Mouse (Mus musculus) gastrocnemius, postnatal 25 days (tissue): ENCODE measurements at regions not wholly inside any gene's neighbourhood (a gene's known extent, or its start where the extent isn't known, plus 50 kb on each side); places are given as distances from the start of the nearest gene placed in this dataset.
"Not testable (repeated sequence)": the region's sequence is repeated elsewhere in the genome, so short reads cannot be mapped to it uniquely, and the experiment has no call there.

Source experiments
- DNase-seq: peaks from one replicate; pipeline ENCODE4 v3.0.0; 2022

DNA sequence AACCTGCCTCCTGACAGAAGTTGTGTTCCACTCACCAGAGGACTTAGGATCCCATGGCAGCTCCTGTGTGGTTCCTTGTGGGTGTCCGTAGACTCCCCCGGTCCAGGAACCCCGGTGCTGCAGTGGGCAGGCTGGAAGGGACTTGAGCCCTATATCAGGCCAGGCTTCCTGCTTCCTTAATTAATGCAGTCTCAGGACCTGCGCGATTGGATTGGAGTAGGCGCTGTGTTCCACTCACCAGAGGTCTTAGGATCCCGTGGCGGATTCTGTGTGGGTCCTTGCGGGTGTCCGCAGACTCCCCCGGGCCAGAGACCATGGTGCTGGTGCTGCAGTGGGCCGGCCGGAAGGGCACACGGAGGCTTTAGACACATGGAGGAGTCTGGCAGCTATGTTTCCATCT lies 288.7 kb downstream of the Fut8 start:
- not testable (repeated sequence) for DNase-seq

DNA sequence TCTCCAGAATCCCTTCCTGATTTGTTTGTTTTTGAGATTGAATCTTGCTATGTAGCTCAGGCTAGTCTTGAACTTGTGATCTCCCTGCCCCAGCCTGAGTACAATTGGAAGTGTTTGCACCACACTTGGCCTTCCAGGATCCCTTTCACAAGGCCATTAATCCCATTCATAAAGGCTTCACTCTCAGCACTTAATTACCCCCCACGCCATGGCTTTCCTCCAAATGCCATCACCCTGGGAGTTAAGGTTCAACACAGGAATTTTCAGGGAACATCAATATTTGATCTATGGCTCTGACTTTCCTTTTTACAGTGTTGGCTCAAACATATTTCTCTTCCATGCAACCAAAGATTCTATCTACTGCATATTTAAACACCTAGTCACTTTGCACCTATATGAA lies 289.6 kb downstream of the Fut8 start:
- DNase-seq = no peak

DNA sequence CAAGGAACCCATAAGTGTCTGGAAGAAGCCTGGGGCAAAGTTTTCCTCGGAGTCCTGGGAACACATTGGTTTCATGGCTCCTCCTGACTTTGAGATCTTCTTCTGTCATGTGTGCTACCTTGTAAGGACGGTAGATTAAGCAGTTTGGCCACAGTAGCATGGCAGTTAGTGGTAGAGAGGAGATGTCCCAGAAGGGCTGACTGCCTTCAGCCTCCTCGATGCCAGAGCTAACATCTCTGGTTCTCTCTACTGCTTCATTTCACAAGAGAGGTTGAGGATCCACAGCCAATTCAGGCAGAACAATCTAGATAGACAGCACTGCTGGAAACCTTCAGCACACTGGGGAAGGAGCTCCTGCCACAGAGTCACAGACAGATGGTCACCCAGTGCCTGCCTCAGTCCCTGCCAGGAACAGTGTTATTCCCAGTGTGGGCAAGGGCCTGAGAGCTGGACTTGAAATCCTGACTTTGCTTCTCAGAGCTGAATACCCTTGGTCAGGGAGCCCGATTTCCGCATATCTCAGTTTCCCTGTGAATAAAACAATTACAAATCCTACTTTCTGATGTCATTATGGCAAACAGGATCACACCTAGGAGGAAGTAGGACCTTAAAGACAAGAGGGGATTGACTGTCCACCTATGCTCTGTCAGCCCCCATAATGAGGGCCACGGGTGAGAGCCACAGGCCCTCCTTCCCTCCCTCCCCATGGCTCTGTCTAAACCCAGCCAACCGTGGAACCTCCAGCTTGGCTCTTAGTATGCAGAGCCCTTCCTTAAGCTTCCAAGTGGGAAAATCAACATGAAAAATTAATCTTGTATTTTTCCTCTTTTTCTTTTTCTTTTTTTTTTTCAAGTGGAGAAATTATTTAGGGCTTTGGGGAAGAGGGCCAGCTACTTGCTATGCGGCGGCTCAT lies 290.3 kb downstream of the Fut8 start:
- no peak for DNase-seq

DNA sequence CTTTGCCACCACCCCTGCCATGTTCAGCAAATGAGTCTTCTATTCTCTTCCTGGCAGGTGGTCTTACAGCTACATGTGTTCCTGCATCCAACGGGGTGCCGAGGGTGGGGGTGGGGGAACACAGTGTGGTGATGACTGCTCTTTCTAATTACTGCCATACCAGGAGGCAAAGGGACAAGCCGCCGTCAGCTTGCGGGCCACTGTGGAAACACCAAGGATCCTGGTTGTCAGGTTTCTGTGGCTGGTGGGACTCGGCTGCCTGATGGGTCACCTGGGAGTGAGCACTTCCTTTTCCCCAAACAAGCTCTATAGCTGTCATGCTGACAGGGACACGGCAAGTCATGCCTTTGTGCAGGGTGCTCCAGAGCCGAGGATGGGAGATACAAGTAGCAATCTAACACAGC lies 290.9 kb downstream of the Fut8 start:
- DNase-seq = no peak

DNA sequence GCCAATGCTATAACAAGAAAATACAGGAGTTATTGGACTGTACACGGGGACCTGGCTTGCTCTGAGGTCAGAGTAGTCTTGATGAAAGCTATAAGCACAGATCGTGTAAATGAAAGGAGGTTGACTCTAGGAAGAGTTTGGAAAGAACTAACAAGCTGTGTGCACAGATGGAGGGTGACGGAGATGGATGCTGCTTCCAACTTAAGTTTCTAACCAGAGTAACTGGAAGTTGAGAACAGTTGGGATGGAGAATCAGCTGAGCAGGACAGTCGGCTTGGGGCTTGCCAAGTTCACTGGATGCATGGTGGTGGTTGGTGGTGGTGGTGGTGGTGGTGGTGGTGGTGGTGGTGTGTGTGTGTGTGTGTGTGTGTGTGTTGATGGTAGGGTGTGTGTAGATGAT lies 291.5 kb downstream of the Fut8 start:
- no peak for DNase-seq

DNA sequence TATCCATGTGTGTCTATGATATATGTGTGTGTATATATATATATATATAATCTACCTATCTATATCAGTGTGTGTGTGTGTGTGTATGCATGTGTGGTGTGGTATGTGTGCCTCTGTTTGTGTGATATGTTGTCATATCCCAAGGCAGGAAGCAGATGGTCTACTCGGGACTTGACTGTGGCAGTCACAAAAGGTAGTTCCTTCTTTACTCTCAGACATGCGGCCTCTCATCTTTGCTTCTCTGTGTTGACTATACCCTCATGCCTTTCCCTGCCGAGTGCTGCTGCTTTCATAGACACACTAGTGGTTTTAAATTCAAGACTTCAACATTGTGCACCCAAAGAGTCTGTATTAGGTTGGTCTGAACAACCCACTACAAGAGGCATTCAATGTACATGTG lies 292.0 kb downstream of the Fut8 start:
- no peak for DNase-seq

DNA sequence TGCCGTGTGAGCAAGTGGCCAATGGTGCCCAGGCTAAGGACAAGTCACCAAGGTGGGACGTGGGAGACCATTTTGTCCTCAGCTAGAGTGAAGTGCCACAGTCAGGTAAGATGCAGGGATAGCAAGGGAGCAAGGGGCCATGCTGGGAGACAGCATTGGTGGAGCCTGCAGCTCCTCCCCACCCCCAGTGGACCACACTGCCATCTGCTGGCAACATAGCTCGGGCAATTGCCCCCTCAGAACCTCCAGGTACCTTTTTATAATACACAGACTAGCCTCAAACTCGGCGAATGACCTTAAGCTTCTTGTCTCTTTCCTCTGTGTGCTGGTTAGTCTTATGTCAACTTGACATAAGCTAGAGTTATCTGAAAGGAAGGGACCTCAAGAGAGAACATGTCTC lies 293.4 kb downstream of the Fut8 start:
- DNase-seq = peak; percentile 23

DNA sequence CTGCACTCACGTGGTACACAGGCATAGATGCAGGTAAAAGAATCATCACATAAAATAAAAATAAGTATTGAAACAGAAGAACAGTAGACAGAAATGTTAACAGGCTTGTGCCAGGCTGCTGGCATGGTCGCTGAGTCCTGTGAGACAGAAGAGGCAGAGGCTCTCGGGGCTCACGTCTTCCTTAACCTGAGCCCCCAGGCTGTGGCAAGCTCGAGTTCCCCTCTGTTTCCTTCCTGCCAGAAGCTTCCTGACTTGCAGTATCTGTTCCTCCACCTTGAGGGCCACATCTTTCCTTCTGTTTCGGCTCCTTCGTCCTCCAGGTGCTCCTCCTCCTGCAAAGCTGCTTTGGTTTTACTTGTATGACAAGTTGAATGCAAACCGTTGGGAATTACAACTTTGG lies 294.6 kb downstream of the Fut8 start:
- DNase-seq = no peak

DNA sequence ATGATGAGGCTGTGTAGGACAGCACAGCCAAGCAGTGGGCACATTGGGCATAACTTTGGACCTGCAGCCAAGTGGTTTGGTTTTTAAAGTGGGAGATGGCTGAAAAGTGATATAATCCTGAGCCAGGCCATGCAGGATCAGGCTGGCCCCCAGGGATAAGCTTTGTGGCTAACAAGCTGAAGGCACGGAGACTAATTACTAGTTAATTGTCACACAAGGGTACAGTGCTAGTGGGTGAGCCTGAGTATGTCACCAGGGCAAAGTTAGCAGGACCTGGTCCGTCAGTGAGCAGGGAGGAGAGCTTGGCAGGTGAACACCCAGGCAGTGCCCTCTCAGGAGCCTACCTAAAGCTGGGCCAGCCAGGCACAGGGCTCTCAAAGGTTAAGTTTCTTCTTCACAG lies 295.7 kb downstream of the Fut8 start:
- no peak for DNase-seq

DNA sequence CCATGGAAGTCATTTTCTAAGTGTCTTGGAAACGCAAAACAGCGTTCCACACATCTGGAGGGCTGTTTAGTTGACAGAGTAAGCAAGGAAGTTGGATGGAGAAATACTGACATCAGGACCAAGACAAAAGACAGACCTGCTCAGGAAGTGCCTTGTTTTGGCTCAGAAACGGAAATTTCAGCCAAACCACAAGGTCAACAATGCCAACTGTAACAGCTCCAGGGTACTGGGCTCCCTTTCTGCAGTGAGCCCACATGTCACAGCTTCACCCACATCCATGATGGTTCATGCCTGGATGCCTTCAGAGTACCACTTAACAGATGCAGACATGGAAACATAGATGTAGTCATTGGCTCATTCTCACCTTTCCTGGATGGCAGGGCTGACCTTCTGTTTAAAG lies 296.2 kb downstream of the Fut8 start:
- no peak for DNase-seq

DNA sequence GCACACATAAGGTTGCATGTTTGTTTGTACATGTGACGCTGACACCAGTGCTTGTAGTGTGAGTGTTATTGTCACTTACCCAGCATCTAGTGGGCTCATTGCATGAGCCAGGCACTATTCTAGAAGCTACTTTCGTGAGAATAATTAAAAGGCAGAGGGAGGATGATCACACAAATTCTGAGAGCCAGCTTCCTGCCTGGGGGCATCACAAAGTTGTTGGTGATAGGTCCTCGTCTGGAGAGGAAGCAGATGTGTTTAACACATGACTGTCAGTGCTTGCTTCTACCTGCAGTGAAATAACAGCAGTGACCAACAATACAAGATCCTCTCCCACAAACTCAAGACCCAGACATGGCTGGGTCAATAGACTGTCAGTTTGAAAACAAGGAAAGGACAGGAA lies 297.2 kb downstream of the Fut8 start:
- no peak for DNase-seq

DNA sequence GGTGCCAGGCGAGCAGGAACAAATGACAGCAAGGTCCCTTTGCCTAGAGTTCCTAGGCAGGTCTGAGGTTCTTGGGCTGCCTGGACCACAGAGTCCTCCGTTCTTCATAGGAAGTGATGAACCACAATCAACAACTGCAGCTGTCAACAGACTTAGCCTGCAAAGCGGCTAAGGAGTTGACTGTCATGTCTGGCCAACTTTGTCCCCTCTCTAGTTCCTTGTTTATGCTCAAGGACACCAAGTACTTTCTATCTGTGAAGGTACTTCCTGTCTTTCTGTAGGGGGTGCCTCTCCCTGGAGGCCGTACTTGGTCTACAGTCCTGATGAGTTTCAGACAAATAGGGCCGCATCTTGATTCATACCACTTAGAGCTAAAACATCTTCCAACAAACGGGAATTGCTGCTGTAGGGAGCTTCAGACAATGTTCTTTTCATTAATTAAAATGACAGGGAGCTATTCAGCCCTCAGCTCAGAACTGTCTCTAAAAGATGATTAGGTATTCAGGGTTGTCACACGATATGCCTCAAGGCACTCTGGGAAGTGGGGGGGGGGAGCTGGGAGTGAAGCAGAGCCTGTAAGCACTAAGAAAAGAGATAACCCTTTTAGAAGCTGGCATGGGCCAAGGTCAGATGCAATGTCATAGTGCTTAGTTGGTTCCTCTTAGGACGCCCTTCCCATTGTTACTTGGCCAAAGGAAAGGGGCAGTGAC lies 299.4 kb downstream of the Fut8 start:
- no peak for DNase-seq

DNA sequence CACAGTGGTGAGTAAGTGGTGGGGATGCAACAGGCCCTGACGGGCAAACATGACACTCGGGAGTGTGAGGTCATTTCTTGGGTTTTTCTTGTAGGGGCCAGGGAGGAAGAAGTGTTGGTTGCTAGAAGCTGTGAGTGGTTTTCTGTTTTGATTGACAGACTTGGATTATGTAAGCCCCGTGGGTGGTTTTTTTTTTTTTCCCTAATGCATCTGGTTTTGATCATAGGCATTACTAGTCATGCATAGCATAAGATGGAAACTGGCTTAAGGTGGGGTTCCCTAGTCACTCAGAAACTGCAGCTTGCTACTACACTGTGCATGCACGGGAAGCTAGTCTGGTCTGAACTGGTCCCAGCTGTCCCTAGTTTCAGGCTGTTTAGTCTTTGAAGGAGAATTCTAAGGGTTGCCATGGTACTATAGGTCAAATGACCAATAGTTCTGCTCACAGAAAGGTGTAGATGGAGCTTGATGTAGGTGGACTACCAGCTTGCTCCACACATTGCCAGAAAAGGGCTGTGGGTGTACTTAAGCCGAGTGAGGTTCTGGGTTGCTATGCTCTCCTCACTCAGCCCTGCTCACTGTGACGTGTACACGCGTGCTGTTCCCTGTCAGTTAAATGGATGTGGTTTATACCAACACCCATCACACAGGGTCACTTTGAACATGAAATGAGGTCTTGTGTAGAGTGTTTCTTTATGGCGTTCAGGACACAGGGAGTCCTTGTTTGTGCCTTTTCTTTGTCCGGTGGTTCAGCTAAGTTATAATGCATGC lies 301.9 kb downstream of the Fut8 start:
- no peak for DNase-seq

DNA sequence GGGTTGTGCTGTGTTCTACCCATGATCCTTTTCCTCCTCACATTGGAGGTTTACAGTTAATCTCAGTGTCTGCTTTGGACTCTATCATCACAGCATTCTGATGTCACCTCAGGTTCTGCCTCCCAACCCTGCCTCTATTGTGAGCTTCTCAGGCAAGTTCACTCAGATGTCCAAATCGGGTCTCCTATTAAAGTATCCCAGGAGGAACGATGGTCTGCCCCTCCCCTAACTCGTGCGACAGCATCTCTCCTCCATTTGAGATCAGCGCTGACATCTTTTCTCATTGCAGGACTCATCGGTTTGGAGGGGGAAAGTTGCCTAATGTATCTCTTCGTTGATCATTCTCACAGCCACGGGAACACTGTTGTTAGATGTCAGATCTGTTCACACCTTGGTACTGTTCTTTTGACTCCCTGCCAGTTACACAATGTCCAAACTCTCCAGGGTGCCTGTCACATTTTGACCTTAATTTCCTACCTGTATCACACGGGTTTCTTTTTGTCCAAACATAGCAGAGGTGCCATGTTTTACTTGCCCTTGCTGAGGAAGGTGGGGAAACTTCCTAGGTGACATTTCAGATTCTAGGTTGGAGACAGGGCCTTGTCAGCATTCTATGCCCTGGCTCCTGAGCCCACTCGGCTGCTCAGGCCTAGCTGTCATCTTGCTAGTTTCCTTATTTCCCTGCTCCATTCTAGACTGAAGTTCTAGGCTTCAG lies 303.3 kb downstream of the Fut8 start:
- no peak for DNase-seq

DNA sequence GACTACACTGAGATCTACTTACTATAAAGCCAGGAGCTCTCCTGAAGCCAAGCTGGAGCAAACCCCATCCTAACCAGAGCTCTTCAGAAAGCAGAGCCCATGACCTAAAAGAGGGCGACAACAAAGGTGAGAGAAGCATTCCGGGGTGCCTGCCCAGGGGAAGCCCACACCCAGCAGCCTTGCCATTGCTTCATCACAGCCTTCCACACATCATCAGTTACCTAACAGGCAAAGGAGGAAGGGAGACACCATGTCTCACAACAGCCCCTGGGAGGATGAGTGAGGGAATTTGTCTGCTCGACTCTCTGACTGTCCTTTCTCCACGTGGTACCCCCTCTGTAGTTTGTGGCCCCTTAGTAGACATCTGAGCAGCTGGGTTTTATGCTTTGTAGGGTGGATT lies 303.9 kb downstream of the Fut8 start:
- no peak for DNase-seq

DNA sequence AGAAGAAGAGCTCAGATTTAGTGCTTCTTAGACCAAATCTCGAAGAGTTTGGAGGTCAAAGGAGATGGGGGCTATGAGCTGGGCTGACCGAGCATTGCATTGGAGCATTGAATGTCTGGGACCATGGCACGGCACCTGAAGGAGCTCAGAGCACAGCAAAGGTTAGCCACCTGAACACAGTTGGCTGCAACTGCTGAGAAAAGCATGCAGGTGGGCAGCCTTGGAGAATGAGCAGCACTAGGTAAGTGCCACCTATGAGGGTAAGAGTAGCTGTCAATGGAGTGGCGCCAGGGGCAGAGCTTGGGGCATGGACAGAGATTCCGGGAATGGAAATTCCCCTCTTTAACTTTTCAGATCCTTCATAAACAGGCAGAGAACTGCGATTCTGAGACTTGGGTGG lies 305.7 kb downstream of the Fut8 start:
- DNase-seq = no peak

DNA sequence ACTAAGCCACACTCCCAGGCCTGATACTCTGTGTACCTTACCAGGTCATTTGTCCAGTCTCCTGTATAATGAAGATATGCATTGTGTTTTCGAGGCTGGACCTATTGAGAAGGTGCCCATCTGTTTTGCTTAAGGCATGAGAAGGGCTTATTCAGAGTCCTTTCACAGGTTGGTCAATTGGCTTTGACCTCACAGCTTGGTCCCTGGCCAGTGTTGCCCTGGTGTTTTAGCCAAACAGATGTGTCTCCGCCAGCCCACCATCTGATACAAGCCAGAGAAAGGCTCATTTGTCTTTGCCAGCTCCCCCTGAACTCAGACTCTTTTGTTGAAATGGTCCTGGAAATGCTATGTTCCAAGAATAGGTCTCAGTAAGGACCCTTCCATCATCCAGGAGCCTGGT lies 308.2 kb downstream of the Fut8 start:
- DNase-seq = no peak

DNA sequence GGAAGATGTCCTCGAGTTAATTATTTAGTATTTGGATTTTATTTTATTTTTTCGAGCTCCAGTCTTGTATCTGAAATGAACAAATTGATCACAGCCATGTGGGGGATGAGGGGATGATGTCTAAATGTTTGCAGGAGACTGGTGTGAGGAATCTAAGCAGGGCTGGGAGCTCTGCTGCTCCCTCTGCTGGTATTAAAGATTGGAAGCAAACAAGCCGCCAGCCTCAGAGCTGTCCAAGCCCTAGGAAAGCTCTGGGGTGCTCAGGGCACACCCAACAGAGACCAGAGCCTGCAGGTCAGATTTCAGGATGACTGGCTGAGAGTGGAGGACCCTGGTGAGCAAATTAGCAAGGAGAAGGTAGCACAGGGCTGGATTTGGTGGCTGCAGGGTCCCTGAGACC lies 330.4 kb downstream of the Fut8 start:
- peak; percentile 21 for DNase-seq

DNA sequence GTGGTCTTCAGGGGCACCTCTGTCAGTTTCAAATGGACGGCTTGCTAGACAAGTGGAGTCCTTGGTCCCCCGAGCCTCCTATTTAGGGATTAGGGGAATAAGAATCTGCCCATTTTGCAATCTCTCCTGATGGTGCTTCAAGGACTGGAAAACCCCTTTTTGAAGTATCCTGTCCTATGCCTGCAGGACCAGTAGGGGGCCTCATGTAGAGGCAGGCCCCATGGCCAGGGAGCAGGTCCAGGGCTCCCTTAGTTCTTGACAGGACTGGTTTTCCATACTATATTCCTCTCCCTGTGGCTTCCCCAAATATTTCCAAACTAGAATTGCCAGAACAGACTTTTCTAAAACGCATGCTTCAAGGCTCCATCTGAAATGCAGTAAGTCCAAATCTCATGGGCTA lies 332.6 kb downstream of the Fut8 start:
- DNase-seq = no peak

DNA sequence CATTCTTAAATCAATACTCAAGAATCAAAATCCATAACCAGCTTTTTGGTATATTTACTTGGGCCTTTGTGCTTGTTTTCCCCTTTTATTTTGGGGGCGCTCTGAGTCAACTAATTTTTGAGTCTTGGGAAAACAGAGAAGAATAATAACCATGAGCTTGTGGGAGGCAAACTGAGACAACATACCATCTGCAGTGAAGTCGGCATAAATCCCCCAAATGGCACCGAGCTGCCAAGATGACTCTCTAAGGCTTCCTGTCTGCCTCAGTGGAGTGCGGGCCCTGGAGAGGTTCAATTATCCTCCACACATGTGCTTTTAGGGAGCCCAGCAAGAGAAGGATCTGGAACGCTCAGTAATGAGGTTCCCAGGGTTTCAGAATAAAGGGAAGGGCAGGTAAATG lies 333.1 kb downstream of the Fut8 start:
- DNase-seq = no peak

DNA sequence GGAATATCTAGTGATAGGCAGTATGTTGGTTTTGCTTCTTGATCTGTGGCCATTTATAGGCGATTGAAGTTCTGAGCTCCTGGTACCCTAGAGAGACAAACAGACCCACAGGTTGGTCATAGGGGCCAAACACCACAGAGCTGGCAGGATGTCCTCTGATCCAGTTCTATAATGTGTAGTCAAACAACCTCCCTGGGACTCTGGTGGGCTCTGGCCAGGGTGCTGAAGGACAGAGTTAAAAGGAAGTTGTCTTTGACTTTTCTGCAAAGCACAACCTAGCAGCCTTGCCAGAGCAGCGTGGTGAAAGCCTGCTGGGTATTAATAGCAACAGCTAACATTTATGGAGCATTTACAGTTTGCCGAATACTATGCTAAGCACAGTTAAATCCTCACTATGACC lies 337.1 kb downstream of the Fut8 start:
- DNase-seq = no peak

DNA sequence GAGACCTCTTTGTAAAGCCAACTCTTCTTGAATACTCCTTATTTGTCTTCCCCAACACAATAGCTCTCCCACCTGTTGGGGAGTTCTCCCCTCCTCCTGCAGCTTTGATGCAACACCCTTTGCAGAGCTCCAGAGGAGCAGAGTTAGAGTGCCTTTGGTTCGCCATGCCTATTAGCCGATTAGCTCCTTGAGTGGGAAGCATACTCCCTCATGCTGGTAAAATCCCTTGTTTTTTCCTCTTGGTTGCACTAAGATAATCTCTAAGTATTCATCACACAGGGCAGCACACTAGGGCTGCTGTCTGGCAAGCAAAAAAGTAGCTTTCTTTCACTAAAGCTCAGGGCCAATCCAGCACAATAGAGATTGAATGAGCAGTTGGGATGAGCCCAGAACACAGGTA lies 350.4 kb downstream of the Fut8 start:
- no peak for DNase-seq
